ENCODE assay signal across 8 mouse cellular contexts in the genomic region with DNA sequence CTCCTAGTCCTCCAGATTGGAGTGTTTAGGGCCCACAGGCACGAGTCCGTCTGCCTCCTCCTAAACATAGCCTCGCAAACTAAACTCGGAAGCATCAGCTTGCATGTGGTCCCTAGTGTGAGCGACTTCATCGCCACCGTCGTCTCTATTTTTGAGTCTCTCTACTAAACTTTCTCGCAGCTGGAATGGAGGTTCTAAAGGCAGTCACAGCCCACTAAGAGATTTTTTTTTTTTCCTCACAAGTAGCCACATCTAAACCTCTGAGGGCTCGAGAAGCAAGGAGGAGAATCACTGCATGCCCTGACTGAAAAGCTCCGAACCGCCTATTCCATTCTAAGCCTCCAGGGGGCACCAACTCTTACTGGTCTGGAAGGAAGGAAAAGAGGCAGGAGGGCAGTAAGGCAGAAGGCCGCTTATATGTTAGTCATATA.
A peak's percentile ranks its signal among the peaks of the same experiment; 100 is the strongest.
DNase-seq lines count a peak whose midpoint lies in the region; ATAC-seq and TF ChIP-seq lines count a peak whose summit lies in the region.

No protein-coding gene starts in this region.

- no peak for ATAC-seq in activated CD4-positive, CD25-positive, alpha-beta regulatory T cell, adult 4 months

- no peak overlapping the region for H3K4me3 ChIP-seq in heart, embryonic 10.5 days
- no peak overlapping the region for H3K4me3 ChIP-seq in cortical plate, adult 2 months (ENCODE audit: insufficient read depth, low read length)

- peaks cover 4% of the 10 kb centered on the region; the same call in 1 of the 2 replicates for H3K27me3 ChIP-seq in heart, embryonic 10.5 days (ENCODE audit: insufficient read depth, poor library complexity, severe bottlenecking)

- no peak overlapping the region for H3K27ac ChIP-seq in heart, embryonic 10.5 days
- H3K27ac ChIP-seq in cortical plate, adult 2 months (ENCODE audit: insufficient read depth, low read length) = no peak overlapping the region

- no peaks in the 10 kb centered on the region for H3K9me3 ChIP-seq in heart, embryonic 10.5 days

- intact Hi-C loops in left cerebral cortex, postnatal 25 days (cut with DNase I) = loop anchor here (2.0 kb wide), 4 partner anchors 72 to 214 kb away; no protein-coding TSS in a partner anchor

- 54% methylated on average over 13 of the region's 13 CpGs for WGBS in heart, embryonic 10.5 days

- TF ChIP-seq POLR2A in cortical plate, adult 2 months (IDR thresholded peaks at IDR 0.05; ENCODE audit: extremely low read depth, insufficient read depth, low read length) = no peak

- H3K4me1 ChIP-seq in heart, embryonic 10.5 days = peaks cover 9% of the 10 kb centered on the region; the same call in 1 of the 2 replicates
- H3K4me1 ChIP-seq in cortical plate, adult 2 months (ENCODE audit: control insufficient read depth, insufficient read depth, low read length) = peaks cover 23% of the 10 kb centered on the region

- H3K36me3 ChIP-seq in heart, embryonic 10.5 days = no peaks in the 10 kb centered on the region

- peak; percentile 68 for TF ChIP-seq CTCF in cortical plate, adult 2 months (IDR thresholded peaks at IDR 0.05; ENCODE audit: extremely low read depth, insufficient read depth, low read length)

- DNase-seq in heart, adult 18-20 months = peak; percentile 39 to 81
- DNase-seq in heart, embryonic 10.5 days (ENCODE audit: low spot score) = no peak
- peak; percentile 68 to 92 for DNase-seq in adrenal gland, adult (ENCODE audit: inconsistent age in 2 of 2, low spot score in 1 of 2)
- peak; percentile 79 for DNase-seq in heart, postnatal 4 days
- DNase-seq in left cerebral cortex, postnatal 25 days (ENCODE audit: low spot score in 2 of 2) = peak; percentile 80 to 93
- DNase-seq in retina, embryonic 14.5 days (ENCODE audit: low spot score) = peak; percentile 86
